Mouse (Mus musculus) hindbrain, embryonic 13.5 days (tissue): ENCODE measurements around the gene Abcc4. TPM values are rescaled to one million over a fixed set of nuclear protein-coding genes. Genes with fewer than 3 reads are reported as not detected.

Source experiments
- ATAC-seq: fragments of 200-750 bp; cut with Nextera tagmentation; 2 replicates; pipeline ENCODE4 v1.8.0; 2017; ENCODE audit warnings: moderate TSS enrichment; ENCODE audit not compliant: low FRiP score
- H3K27ac ChIP-seq: fragments of 300-500 bp; sonication (generic); 2 replicates; pipeline ENCODE4 v1.5.1; 2015; ENCODE audit warnings: inconsistent platforms, mild to moderate bottlenecking, moderate library complexity
- H3K27me3 ChIP-seq: fragments of 300-500 bp; sonication (generic); 2 replicates; pipeline ENCODE4 v1.6.1; 2015; ENCODE audit warnings: mild to moderate bottlenecking, inconsistent platforms
- H3K36me3 ChIP-seq: fragments of 300-500 bp; sonication (generic); 2 replicates; pipeline ENCODE4 v1.6.1; 2015; ENCODE audit warnings: mild to moderate bottlenecking, inconsistent platforms
- H3K4me1 ChIP-seq: fragments of 300-500 bp; sonication (generic); replicated peaks from 2 replicates; pipeline ENCODE4 v1.6.1; 2015; ENCODE audit warnings: inconsistent platforms
- H3K4me2 ChIP-seq: fragments of 300-500 bp; sonication (generic); 2 replicates; pipeline ENCODE4 v1.6.1; 2015; ENCODE audit warnings: inconsistent platforms, mild to moderate bottlenecking, moderate library complexity
- H3K4me3 ChIP-seq: fragments of 300-500 bp; sonication (generic); 2 replicates; pipeline ENCODE4 v1.5.1; 2015; ENCODE audit warnings: mild to moderate bottlenecking, inconsistent platforms
- H3K9ac ChIP-seq: fragments of 300-500 bp; sonication (generic); 2 replicates; pipeline ENCODE4 v1.6.1; 2015; ENCODE audit warnings: mild to moderate bottlenecking, inconsistent platforms
- H3K9me3 ChIP-seq: fragments of 300-500 bp; sonication (generic); 2 replicates; pipeline ENCODE4 v1.6.1; 2016; ENCODE audit warnings: inconsistent platforms
- WGBS: fragments of 180-500 bp; shearing (Covaris S2); methylation state at CpG from one replicate; pipeline ENCODE4 v1.1.7; 2015; 5-methylcytosine and 5-hydroxymethylcytosine counted together
- polyA plus RNA-seq: library from polyadenylated mRNA; unstranded; fragments of >200 nt; fragmentation: Nextera tagmentation; extraction: Ambion mirVana; gene quantifications from 2 replicates; pipeline ENCODE4 v1.2.1, GENCODE M21; 2015

Abcc4 gene
- polyA plus RNA-seq, 1 experiment from 2014 or later = 2.0 TPM

DNA sequence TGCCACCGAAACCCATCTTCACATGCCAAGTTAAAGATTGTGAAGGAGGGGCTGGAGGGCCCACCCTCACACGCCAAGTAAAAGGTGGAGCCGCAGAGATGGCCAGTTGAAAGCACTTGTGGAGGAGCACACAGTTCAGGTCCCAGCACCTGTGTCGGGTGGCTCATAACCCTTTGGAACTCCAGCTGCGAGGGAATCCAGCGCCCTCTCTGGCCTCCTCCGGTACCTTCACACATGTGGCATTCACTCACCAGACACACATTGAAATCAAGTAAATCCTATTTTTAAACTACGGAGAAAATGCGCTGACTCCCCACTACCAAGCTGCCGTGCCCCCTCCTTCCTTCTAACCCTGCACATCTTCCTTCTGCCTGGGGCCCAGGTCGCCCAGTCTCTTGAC is 95.2 kb downstream of the Abcc4 start:
- Histone ChIP-seq H3K4me2 (no peak overlapping the region), H3K36me3 (no peaks in the 10 kb centered on the region), H3K9me3 (no peaks in the 10 kb centered on the region), H3K9ac (no peak overlapping the region), H3K27me3 (no peaks in the 10 kb centered on the region), H3K4me1 (peaks cover 4% of the 10 kb centered on the region; the same call in 1 of the 2 replicates), H3K4me3 (no peak overlapping the region), H3K27ac (no peak overlapping the region)
- WGBS = 97% methylated on average over 11 of the region's 11 CpGs
- ATAC-seq = no peak

GRCm38 (mm10) chr14:118608816-118609465 is 97.1 kb downstream of the Abcc4 start:
- H3K36me3 ChIP-seq = no peaks in the 10 kb centered on the region
- no peak overlapping the region for H3K4me2 ChIP-seq
- H3K9me3 ChIP-seq = no peaks in the 10 kb centered on the region
- no peak overlapping the region for H3K9ac ChIP-seq
- peak; percentile 36; the same call in 1 of the 2 replicates for ATAC-seq
- WGBS = 79% methylated on average over 16 of the region's 16 CpGs
- H3K27ac ChIP-seq = no peak overlapping the region
- H3K27me3 ChIP-seq = no peaks in the 10 kb centered on the region
- H3K4me1 ChIP-seq = peaks cover 4% of the 10 kb centered on the region; the same call in 1 of the 2 replicates
- no peak overlapping the region for H3K4me3 ChIP-seq

DNA sequence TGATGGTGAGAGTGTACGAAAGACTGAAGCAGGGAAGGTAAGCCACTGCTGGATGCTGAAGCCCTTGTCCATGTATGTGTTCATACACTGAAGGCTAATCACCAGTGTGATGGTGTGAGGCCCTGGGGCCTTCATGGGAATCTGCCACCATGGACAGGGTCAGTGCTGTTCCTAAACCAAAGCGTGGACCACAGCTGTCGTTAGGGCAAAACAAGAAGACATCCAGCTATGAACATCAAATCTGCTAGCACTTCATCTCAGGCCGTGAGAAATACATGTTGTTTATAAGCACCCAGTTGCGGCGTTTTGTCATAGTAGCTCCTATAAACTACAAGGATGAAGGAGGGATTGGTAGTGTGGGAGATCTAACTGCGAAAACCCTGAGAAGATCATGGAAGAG is 97.7 kb downstream of the Abcc4 start:
- Histone ChIP-seq H3K4me1 (peaks cover 4% of the 10 kb centered on the region; the same call in 1 of the 2 replicates), H3K9ac (no peak overlapping the region), H3K9me3 (no peaks in the 10 kb centered on the region), H3K4me3 (no peak overlapping the region), H3K27me3 (no peaks in the 10 kb centered on the region), H3K27ac (no peak overlapping the region), H3K36me3 (no peaks in the 10 kb centered on the region), H3K4me2 (no peak overlapping the region)
- ATAC-seq = no peak
- 97% methylated on average over 7 of the region's 7 CpGs for WGBS

DNA sequence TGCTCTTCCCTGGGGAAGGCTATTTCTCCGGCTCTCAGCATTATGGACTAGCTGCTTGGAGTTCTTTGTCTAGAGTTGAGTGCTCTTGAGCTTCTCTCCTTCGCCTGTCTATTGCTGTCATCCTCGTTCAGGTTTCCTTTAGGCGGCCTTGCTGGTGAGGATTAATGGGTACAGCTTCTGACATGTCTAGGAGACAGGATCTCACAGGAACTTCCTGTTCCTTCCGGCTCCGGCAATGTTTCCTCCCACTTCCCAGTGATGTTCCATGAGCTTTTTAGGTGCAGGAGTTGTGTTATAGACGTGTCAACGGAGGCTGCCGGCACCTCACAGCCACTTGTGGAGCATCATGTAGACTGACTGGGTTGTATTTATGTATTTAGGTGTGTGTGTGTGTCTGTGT is 99.5 kb downstream of the Abcc4 start:
- Histone ChIP-seq H3K4me3 (no peak overlapping the region), H3K27ac (no peak overlapping the region), H3K9me3 (no peaks in the 10 kb centered on the region), H3K36me3 (no peaks in the 10 kb centered on the region), H3K4me1 (peaks cover 4% of the 10 kb centered on the region; the same call in 1 of the 2 replicates), H3K4me2 (no peak overlapping the region), H3K27me3 (no peaks in the 10 kb centered on the region), H3K9ac (no peak overlapping the region)
- WGBS = 88% methylated on average over 9 of the region's 9 CpGs
- no peak for ATAC-seq

- WGBS = 97% methylated on average over 2 of the region's 2 CpGs
- H3K4me1 ChIP-seq = peaks cover 15% of the 10 kb centered on the region
These were observed 101.1 kb downstream of the Abcc4 start for GRCm38 (mm10) chr14:118604903-118605302.

GRCm38 (mm10) chr14:118602031-118602430 is 104.0 kb downstream of the Abcc4 start:
- Histone ChIP-seq H3K4me3 (no peak overlapping the region), H3K27me3 (no peaks in the 10 kb centered on the region), H3K27ac (no peak overlapping the region), H3K36me3 (no peaks in the 10 kb centered on the region), H3K9me3 (no peaks in the 10 kb centered on the region), H3K4me1 (peaks cover 11% of the 10 kb centered on the region), H3K9ac (no peak overlapping the region), H3K4me2 (no peak overlapping the region)
- 78% methylated on average over 8 of the region's 8 CpGs for WGBS
- ATAC-seq = no peak

More at GRCm38 (mm10) chr14:118604903-118605302, 101.1 kb downstream of the Abcc4 start:
- Histone ChIP-seq H3K36me3 (no peaks in the 10 kb centered on the region), H3K4me3 (no peak overlapping the region), H3K9me3 (no peaks in the 10 kb centered on the region), H3K9ac (no peak overlapping the region), H3K4me2 (no peak overlapping the region), H3K27me3 (no peaks in the 10 kb centered on the region), H3K27ac (no peak overlapping the region)
- ATAC-seq = no peak

DNA sequence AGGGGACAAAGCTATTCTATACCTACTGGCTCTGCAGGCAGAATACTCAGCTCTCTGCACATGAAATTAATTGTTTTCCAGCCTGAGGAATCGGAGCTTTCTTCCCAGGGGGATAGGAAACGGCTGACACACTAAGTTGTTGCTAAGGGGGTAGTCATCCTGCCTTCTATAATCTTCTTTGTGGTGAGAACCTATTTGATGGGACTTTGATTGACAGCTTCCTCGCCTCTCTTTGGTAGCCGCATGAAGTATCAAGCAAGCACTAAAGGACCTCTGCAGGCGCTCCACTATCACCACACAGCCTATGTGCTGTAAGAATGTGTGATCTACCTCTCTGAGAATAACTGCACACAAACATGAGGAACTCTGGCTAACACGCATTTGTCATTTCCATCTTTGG is 105.3 kb downstream of the Abcc4 start:
- Histone ChIP-seq H3K4me1 (peaks cover 11% of the 10 kb centered on the region), H3K9me3 (no peaks in the 10 kb centered on the region), H3K9ac (no peak overlapping the region), H3K4me2 (no peak overlapping the region), H3K36me3 (no peaks in the 10 kb centered on the region), H3K27me3 (no peaks in the 10 kb centered on the region), H3K27ac (no peak overlapping the region), H3K4me3 (no peak overlapping the region)
- ATAC-seq = no peak
- WGBS = 44% methylated on average over 6 of the region's 6 CpGs

DNA sequence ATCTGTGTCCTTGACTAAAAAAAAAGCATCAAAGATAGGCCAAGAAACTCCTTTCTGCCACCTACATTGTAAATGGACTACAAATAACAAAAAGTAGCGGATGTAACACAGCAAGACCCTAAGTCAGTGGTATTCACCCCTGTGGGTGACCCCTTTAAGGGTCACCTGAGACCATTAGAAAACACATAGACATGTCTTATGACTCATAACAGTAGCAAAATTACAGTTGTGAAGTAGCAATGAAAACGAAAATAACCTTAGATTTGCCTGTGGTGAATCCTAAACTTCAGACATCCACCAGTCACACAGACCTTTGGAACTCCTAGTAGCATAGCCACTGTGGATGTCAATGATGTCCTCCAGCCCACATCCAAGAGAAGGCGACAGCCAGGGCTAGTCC is 107.3 kb downstream of the Abcc4 start:
- no peak overlapping the region for H3K27ac ChIP-seq
- no peaks in the 10 kb centered on the region for H3K9me3 ChIP-seq
- peaks cover 11% of the 10 kb centered on the region for H3K4me1 ChIP-seq
- no peak for ATAC-seq
- no peaks in the 10 kb centered on the region for H3K27me3 ChIP-seq
- no peak overlapping the region for H3K9ac ChIP-seq
- H3K4me3 ChIP-seq = no peak overlapping the region
- no peaks in the 10 kb centered on the region for H3K36me3 ChIP-seq
- WGBS = 90% methylated on average over 3 of the region's 3 CpGs
- H3K4me2 ChIP-seq = no peak overlapping the region

DNA sequence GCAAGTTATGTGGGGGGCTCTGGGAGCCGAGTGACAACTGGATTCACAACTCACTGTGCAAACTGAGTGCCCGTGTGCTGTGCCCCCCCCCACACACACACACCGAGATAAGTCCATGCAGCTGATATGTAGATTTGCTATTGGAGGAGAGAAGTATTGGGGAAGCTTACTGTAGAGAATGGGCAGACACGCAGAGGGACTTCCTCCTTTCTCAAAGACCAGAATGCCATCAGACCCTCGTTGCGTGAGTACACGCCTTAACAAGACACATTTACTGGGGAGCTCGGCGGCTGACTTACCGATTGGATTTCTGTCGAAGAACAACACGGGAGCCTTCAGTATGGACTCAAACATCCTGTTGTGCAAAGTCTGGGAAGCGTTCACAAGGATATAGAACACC is 111.6 kb downstream of the Abcc4 start:
- Histone ChIP-seq H3K4me2 (no peak overlapping the region), H3K9ac (no peak overlapping the region), H3K4me3 (no peak overlapping the region), H3K27me3 (peaks cover 14% of the 10 kb centered on the region), H3K4me1 (peaks cover 5% of the 10 kb centered on the region; the same call in 1 of the 2 replicates), H3K9me3 (no peaks in the 10 kb centered on the region), H3K36me3 (no peaks in the 10 kb centered on the region), H3K27ac (no peak overlapping the region)
- 88% methylated on average over 13 of the region's 13 CpGs for WGBS
- ATAC-seq = no peak

DNA sequence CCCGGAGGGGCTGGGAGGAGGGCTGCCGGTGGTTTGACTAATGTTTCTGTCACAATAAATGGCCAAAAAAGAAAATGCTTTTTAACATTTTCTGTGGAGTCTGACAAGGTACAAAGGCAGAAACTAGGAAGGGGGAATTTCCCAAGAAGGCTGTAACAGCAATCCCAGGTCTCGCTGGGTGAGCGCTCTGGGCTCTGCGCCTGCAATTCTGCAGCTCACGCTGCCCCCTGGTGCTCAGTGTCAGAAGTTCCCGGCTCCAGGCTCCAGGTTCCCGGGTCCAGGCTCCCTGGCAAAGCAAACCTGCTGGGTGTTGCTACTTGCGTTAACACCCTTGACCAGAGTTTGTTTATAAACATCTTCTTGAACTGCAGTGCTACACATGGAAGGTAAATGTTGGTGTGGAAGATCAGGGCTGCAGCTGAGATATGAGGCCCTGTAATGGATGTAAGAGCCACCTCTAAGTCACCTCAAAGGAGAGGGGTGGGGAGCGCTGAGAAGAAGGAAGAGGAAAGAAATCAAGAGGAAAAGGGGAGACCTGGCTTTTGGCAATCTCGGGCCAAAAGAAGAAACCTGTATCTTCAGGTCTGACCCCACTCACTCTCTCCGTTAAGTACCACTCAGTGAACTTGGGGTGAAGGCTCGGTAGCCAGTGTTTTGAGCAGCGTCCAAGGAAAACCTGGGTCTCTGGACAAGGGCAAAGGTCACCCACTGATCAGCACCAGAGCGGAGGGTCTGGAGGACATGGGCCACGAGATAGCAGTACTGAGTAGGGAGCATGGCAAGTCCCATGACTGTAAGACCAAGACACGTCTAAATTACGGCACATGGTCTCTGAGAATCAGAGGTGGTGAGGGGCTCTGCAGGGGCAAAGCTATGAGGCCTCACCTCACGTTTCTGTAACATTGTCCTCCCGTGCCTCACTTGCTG is 114.3 kb downstream of the Abcc4 start:
- Histone ChIP-seq H3K9ac (no peak overlapping the region), H3K4me2 (no peak overlapping the region), H3K9me3 (no peaks in the 10 kb centered on the region), H3K27ac (no peak overlapping the region), H3K27me3 (peaks cover 14% of the 10 kb centered on the region), H3K36me3 (no peaks in the 10 kb centered on the region), H3K4me1 (peaks cover 5% of the 10 kb centered on the region; the same call in 1 of the 2 replicates), H3K4me3 (no peak overlapping the region)
- peak; percentile 86 for ATAC-seq
- WGBS = 49% methylated on average over 20 of the region's 20 CpGs

DNA sequence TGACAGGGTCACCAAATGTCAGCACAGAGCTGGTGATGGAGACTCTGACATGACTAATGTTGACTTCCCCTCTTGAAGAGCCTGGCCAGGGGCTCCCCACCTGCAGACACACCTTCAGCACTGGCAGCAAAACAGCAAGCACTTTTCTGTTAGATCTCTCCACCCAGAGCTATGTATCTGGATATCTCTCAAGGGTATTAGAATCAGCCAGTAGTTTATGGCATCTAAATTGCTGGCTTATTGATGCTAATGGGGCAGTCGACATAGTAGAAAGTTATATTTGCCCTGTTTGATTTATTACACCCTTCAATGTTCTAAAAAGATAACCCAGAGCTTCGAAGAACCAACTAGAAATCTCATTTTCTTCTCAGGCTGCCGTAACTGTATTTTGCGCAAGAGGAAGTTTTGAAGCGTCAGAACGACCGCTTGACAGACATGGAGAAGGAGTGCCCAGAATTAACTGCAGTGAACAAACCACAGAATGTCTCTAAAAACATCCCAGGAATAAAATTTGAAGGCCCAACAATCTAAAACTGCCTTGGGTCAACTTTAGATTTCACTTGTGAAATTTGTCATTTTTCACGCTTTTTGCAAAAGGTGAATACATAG is 123.6 kb downstream of the Abcc4 start:
- no peak overlapping the region for H3K9ac ChIP-seq

GRCm38 (mm10) chr14:118581673-118582072 is 124.3 kb downstream of the Abcc4 start:
- H3K36me3 ChIP-seq = no peaks in the 10 kb centered on the region
- no peaks in the 10 kb centered on the region for H3K4me1 ChIP-seq
- WGBS = 70% methylated on average over 8 of the region's 8 CpGs
- no peak for ATAC-seq
- no peak overlapping the region for H3K27ac ChIP-seq
- no peaks in the 10 kb centered on the region for H3K9me3 ChIP-seq
- H3K9ac ChIP-seq = no peak overlapping the region
- peaks cover 4% of the 10 kb centered on the region; the same call in 1 of the 2 replicates for H3K27me3 ChIP-seq
- H3K4me2 ChIP-seq = no peak overlapping the region
- H3K4me3 ChIP-seq = no peak overlapping the region

More for the DNA sequence above, 123.6 kb downstream of the Abcc4 start:
- no peaks in the 10 kb centered on the region for H3K36me3 ChIP-seq
- H3K27ac ChIP-seq = no peak overlapping the region
- ATAC-seq = no peak
- H3K4me1 ChIP-seq = no peaks in the 10 kb centered on the region
- H3K27me3 ChIP-seq = peaks cover 4% of the 10 kb centered on the region; the same call in 1 of the 2 replicates
- H3K4me2 ChIP-seq = no peak overlapping the region
- no peak overlapping the region for H3K4me3 ChIP-seq
- WGBS = 86% methylated on average over 8 of the region's 8 CpGs
- H3K9me3 ChIP-seq = no peaks in the 10 kb centered on the region
